Mouse (Mus musculus) layer of hippocampus, postnatal 36 days (tissue): Measurements from ENCODE around the gene Atp10a. TPM values are rescaled to one million over a fixed set of nuclear protein-coding genes. Genes with fewer than 3 reads are reported as not detected.
"Not testable (repeated sequence)": the region's sequence is repeated elsewhere in the genome, so short reads cannot be mapped to it uniquely, and the experiment has no call there.

Experiments used
- DNase-seq, 2 experiments: peaks; one replicate each; pipeline ENCODE4 v3.0.0; 2022
- total RNA-seq, 2 experiments: library from RNA; stranded (reverse); gene quantifications; 2 replicates each; pipeline ENCODE4 v1.2.3; 2021

Atp10a gene
- total RNA-seq, 2 experiments from 2014 or later, result 6.8 to 7.9 TPM

- peak in 1 of 2 experiments; percentile 10 for DNase-seq
Observed at GRCm38 (mm10) chr7:58788424-58789261, 132.7 kb downstream of the Atp10a start.

- DNase-seq, result no peak
Observed at GRCm38 (mm10) chr7:58797281-58797680, 141.3 kb downstream of the Atp10a start.

GRCm38 (mm10) chr7:58800916-58801315 is 144.9 kb downstream of the Atp10a start:
- DNase-seq, result no peak

GRCm38 (mm10) chr7:58801791-58802190 is 145.8 kb downstream of the Atp10a start:
- no peak for DNase-seq

GRCm38 (mm10) chr7:58822147-58822681 is 166.2 kb downstream of the Atp10a start:
- DNase-seq, result peak; percentile 13 to 18

- DNase-seq, result no peak
Observed at GRCm38 (mm10) chr7:58824686-58825085, 168.7 kb downstream of the Atp10a start.

GRCm38 (mm10) chr7:58829111-58829510 is 173.1 kb downstream of the Atp10a start:
- no peak for DNase-seq

- not testable (repeated sequence) for DNase-seq
Observed at GRCm38 (mm10) chr7:58836855-58837606, 181.1 kb downstream of the Atp10a start.

- DNase-seq, result no peak
Observed at GRCm38 (mm10) chr7:58840367-58840766, 184.4 kb downstream of the Atp10a start.

- DNase-seq, result no peak
Observed at GRCm38 (mm10) chr7:58841066-58841465, 185.1 kb downstream of the Atp10a start.

- no peak for DNase-seq
Observed at GRCm38 (mm10) chr7:58842818-58843217, 186.9 kb downstream of the Atp10a start.

- peak; percentile 84 to 86 for DNase-seq
Observed at GRCm38 (mm10) chr7:58843767-58844445, 187.9 kb downstream of the Atp10a start.

- DNase-seq, result no peak
Observed at GRCm38 (mm10) chr7:58844449-58844848, 188.5 kb downstream of the Atp10a start.

GRCm38 (mm10) chr7:58858921-58859320 is 203.0 kb downstream of the Atp10a start:
- DNase-seq, result no peak

- DNase-seq, result no peak
Observed at GRCm38 (mm10) chr7:58863174-58863573, 207.2 kb downstream of the Atp10a start.

- DNase-seq, result no peak
Observed at GRCm38 (mm10) chr7:58866865-58867614, 211.1 kb downstream of the Atp10a start.

GRCm38 (mm10) chr7:58870661-58871060 is 214.7 kb downstream of the Atp10a start:
- DNase-seq, result no peak

GRCm38 (mm10) chr7:58873676-58874075 is 217.7 kb downstream of the Atp10a start:
- DNase-seq, result no peak
